Mouse (Mus musculus): ENCODE data around the gene Slc2a5. TPM values are rescaled to one million over a fixed set of nuclear protein-coding genes. Genes with fewer than 3 reads are reported as not detected.

Gene Slc2a5
- total RNA-seq (2023): not detected

DNA sequence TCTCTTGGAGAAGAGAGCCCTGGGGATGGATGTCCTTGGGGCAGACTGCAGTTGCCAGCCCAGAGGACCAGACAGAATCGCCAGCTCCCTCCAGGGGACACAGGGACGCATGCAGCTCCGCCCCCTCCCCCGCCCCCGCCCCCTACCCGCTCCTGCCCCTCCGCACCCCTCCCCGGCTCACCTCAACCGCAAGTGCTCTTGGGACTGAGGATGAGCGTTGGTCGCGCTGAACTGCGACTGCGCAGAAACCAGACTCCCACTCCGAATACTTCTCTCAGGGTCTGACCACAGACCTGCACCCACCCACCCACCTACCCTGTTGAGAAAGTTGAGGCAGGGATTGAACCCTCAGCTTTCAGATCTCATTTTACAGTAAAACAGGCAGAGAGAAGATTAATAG, at the start of gene Slc2a5:
Slc2a5 (plus strand) TSS at position 229 of the 400 bp plus-strand sequence.

DNA sequence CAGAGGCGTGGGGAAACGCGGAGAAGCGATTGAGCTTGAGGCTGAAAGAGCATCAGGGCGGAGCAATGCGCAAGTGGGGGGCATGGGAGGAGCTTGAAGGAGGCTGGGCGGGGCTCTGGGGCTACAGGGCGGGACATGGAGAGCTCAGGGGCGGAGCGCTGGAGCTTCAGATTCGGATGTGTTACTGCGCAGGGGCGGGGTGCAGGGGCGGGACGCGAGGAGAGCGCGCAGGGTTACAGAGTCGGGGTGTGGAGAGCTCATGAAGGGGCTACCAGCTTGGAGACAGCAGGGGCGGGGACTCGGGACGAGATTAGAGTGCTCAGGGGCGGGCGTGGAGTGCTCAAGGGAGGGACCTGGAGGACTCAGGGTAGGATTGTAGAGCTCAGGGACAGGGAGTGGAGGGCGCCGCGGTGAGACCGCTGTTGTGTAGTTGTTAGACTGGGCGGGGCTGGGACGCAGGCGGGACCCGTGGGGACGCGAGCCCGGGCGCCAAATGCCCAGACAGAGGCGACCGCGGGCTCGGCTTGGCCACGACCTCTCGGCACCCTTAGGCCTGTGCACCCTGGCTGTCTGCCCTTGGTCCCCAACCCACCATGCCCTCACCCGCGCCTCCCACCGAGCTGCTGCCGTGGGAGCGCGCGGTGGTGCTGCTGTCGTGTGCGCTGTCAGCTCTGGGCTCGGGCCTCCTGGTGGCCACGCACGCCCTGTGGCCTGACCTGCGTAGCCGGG, 31.8 kb upstream of the Slc2a5 start, which contains the start of gene Gpr157:
Gpr157 (plus strand) TSS at position 205 of the 729 bp plus-strand sequence.

Other genes with a start within 250 kb of the Slc2a5 start
- 11.4 TPM for gene Spsb1, start 164.2 kb upstream of the Slc2a5 start, total RNA-seq (2023)
- 27.7 TPM for gene H6pd, start 110.3 kb upstream of the Slc2a5 start, total RNA-seq (2023)
- gene Gpr157, start 31.9 kb upstream of the Slc2a5 start, total RNA-seq (2023): 1.3 TPM
- gene Slc2a7, start 29.7 kb downstream of the Slc2a5 start, total RNA-seq (2023): not detected
- not detected for gene Car6, start 82.0 kb downstream of the Slc2a5 start, total RNA-seq (2023)
- gene Eno1, start 117.4 kb downstream of the Slc2a5 start, total RNA-seq (2023): 149 TPM
- gene Rere, start 162.4 kb downstream of the Slc2a5 start, total RNA-seq (2023): 144 TPM